Mouse (Mus musculus): ENCODE results near the gene Gtf2ird2.

GRCm38 (mm10) chr5:134183162-134183561, 657 bp upstream of the Gtf2ird2 start:
- TF ChIP-seq CTCF (IDR thresholded peaks at IDR 0.05; ENCODE audit: low read depth, low read length) (no peak), GATA2 (IDR thresholded peaks at IDR 0.05; ENCODE audit: borderline replicate concordance, low read depth, low read length) (no peak), POLR2AphosphoS5 (IDR thresholded peaks at IDR 0.05; ENCODE audit: insufficient replicate concordance, low read depth, low read length) (no peak)
